Mouse (Mus musculus): ENCODE data around the gene Mst1r. TPM values are rescaled to one million over a fixed set of nuclear protein-coding genes. Genes with fewer than 3 reads are reported as not detected.
A peak's percentile ranks its signal among the peaks of the same experiment; 100 is the strongest.

Gene Mst1r
- total and polyA plus RNA-seq, 3 experiments = not detected

DNA sequence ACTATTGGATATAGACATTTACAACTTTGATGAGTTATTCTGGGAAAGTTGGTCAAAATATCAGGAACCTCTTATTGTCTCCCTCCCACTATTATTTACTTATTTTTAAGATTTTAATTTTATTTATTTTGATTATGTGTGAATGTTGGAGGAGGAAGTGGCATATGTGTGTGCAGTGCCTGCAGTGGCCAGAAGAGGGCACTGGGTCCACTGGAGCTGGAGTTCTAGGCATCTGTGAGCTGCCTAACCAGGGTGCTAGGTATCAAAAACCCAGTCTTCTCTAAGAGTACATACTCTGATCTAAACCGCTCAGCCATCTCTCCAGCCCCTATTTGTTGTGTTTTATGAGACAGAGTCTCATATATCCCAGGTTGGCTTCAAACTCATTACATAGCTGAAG lies 15.7 kb upstream of the Mst1r start:
- peaks cover 0 to 20% of the 10 kb centered on the region in 2 experiments for H3K36me3 ChIP-seq (replicated peaks in 1 of 2; ENCODE audit: control insufficient read depth in 1 of 2, insufficient read depth in 1 of 2, low read length in 1 of 2)
- DNase-seq (ENCODE audit: extremely low read depth) = peak; percentile 40
- H3K4me3 ChIP-seq (replicated peaks in 1 of 3; ENCODE audit: low read depth in 2 of 3, low read length in 2 of 3, poor library complexity in 1 of 3) = no peak overlapping the region
- in situ Hi-C loops (cut with MboI; ENCODE audit: low pct_ligation_motif_present, low pct_unique_long_range_greater_than_20kb, low sequenced_read_pairs) = no loop called here
- no peaks in the 10 kb centered on the region for H3K9me3 ChIP-seq (replicated peaks; ENCODE audit: low read length)
- no peak overlapping the region for H3K4me2 ChIP-seq (ENCODE audit: insufficient read depth, low read depth, poor library complexity, severe bottlenecking)
- no peak overlapping the region for H3K9ac ChIP-seq (ENCODE audit: insufficient read depth, low read depth)
- H3K79me2 ChIP-seq (replicated peaks; ENCODE audit: control insufficient read depth, extremely low read depth, insufficient read depth, poor library complexity, severe bottlenecking) = 0 out of 2 replicates have a peak, but pooled peaks cover 2% of the 10 kb centered on the region
- H3K27ac ChIP-seq (ENCODE audit: insufficient read depth, low read depth) = no peak overlapping the region
- TF ChIP-seq HCFC1 (IDR thresholded peaks at IDR 0.05; ENCODE audit: low read depth, low read length) (no peak), RAD21 (IDR thresholded peaks at IDR 0.05; ENCODE audit: low read depth, low read length) (peak; percentile 34), MXI1 (IDR thresholded peaks at IDR 0.05; ENCODE audit: low read depth, low read length) (no peak), ZNF384 (IDR thresholded peaks at IDR 0.05; ENCODE audit: low read depth, low read length) (no peak), CHD2 (IDR thresholded peaks at IDR 0.05; ENCODE audit: low read length) (no peak), MEF2A (IDR thresholded peaks at IDR 0.05; ENCODE audit: borderline replicate concordance, low read depth, low read length) (no peak), RCOR1 (conservative IDR thresholded peaks at IDR 0.05; ENCODE audit: low read depth, low read length) (no peak), SMC3 (IDR thresholded peaks at IDR 0.05; ENCODE audit: low read depth, low read length) (no peak), GABPA (IDR thresholded peaks at IDR 0.05; ENCODE audit: insufficient replicate concordance, low read depth, low read length) (no peak), CTCF (conservative IDR thresholded peaks at IDR 0.05 in 1 of 2, IDR thresholded peaks at IDR 0.05 in 1 of 2; ENCODE audit: low read depth in 2 of 2, low read length in 2 of 2) (peak; percentile 39 to 53; a peak in 3 of 4 replicates), MAZ (IDR thresholded peaks at IDR 0.05; ENCODE audit: low read depth, low read length) (no peak), USF2 (conservative IDR thresholded peaks at IDR 0.05; ENCODE audit: low read depth, low read length) (no peak), MAX (IDR thresholded peaks at IDR 0.05; ENCODE audit: low read length) (no peak)
- dilution Hi-C loops (cut with MboI; ENCODE audit: extremely low pct_ligation_motif_present, extremely low pct_unique_long_range_greater_than_20kb, low sequenced_read_pairs) = no loop called here
- H3K27me3 ChIP-seq (replicated peaks) = peaks cover 6% of the 10 kb centered on the region
- peaks cover 0 to 19% of the 10 kb centered on the region in 2 experiments; a peak in 2 of 4 replicates for H3K4me1 ChIP-seq (ENCODE audit: control insufficient read depth in 1 of 2, insufficient read depth in 2 of 2)

DNA sequence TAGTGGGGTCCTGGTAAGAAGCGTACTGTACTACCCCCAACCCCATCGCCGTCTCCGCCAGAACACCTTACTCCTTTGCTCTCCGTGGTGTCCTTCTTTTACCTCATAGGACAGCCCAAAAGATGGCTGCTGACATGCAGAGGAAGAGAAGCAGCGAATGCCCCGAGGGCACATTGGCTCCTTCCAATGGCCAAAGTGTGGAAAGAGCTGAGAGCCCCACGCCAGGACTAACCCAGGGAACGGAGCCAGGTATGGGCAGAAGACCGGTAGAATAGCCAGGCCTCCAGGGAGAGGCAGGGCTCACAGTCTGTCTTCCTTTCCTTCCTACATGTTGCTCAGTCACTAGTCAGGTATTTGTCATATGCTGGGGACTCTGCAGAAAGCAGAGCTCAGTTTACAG lies 8.1 kb upstream of the Mst1r start:
- Histone ChIP-seq H3K9me3 (replicated peaks; ENCODE audit: low read length) (no peaks in the 10 kb centered on the region), H3K27ac (ENCODE audit: insufficient read depth, low read depth) (no peak overlapping the region), H3K27me3 (replicated peaks) (no peaks in the 10 kb centered on the region), H3K9ac (ENCODE audit: insufficient read depth, low read depth) (no peak overlapping the region), H3K4me1 (ENCODE audit: control insufficient read depth in 1 of 2, insufficient read depth in 2 of 2) (peaks cover 9 to 25% of the 10 kb centered on the region in 2 experiments; a peak in 3 of 4 replicates), H3K4me3 (replicated peaks in 1 of 3; ENCODE audit: low read depth in 2 of 3, low read length in 2 of 3, poor library complexity in 1 of 3) (no peak overlapping the region), H3K36me3 (replicated peaks in 1 of 2; ENCODE audit: control insufficient read depth in 1 of 2, insufficient read depth in 1 of 2, low read length in 1 of 2) (peaks cover 25 to 51% of the 10 kb centered on the region in 2 experiments), H3K79me2 (replicated peaks; ENCODE audit: control insufficient read depth, extremely low read depth, insufficient read depth, poor library complexity, severe bottlenecking) (no peaks in the 10 kb centered on the region), H3K4me2 (ENCODE audit: insufficient read depth, low read depth, poor library complexity, severe bottlenecking) (no peak overlapping the region)
- dilution Hi-C loops (cut with MboI; ENCODE audit: extremely low pct_ligation_motif_present, extremely low pct_unique_long_range_greater_than_20kb, low sequenced_read_pairs) = no loop called here
- DNase-seq (ENCODE audit: extremely low read depth) = no peak
- in situ Hi-C loops (cut with MboI; ENCODE audit: low pct_ligation_motif_present, low pct_unique_long_range_greater_than_20kb, low sequenced_read_pairs) = no loop called here
- TF ChIP-seq ZNF384 (IDR thresholded peaks at IDR 0.05; ENCODE audit: low read depth, low read length) = no peak
- no peak for TF ChIP-seq POLR2A (IDR thresholded peaks at IDR 0.05; ENCODE audit: low read depth, low read length)
- no peak for TF ChIP-seq GABPA (IDR thresholded peaks at IDR 0.05; ENCODE audit: insufficient replicate concordance, low read depth, low read length)
- TF ChIP-seq ELF1 (IDR thresholded peaks at IDR 0.05; ENCODE audit: low read depth, low read length) = no peak
- TF ChIP-seq HCFC1 (IDR thresholded peaks at IDR 0.05; ENCODE audit: low read depth, low read length) = no peak
- no peak for TF ChIP-seq MYC (IDR thresholded peaks at IDR 0.05; ENCODE audit: low read depth, low read length)
- no peak for TF ChIP-seq IRF4 (IDR thresholded peaks at IDR 0.05; ENCODE audit: low read depth, low read length)
- TF ChIP-seq MAX (IDR thresholded peaks at IDR 0.05; ENCODE audit: low read length) = no peak
- no peak for TF ChIP-seq E2F4 (IDR thresholded peaks at IDR 0.05; ENCODE audit: insufficient replicate concordance, low read depth, low read length)
- no peak for TF ChIP-seq ZMIZ1 (IDR thresholded peaks at IDR 0.05; ENCODE audit: low read depth, low read length)
- TF ChIP-seq JUN (IDR thresholded peaks at IDR 0.05; ENCODE audit: insufficient read depth, low read depth, low read length) = no peak
- TF ChIP-seq PAX5 (IDR thresholded peaks at IDR 0.05; ENCODE audit: low read length) = no peak
